Mouse (Mus musculus): ENCODE measurements around the gene Pnmt.

Gene Pnmt

DNA sequence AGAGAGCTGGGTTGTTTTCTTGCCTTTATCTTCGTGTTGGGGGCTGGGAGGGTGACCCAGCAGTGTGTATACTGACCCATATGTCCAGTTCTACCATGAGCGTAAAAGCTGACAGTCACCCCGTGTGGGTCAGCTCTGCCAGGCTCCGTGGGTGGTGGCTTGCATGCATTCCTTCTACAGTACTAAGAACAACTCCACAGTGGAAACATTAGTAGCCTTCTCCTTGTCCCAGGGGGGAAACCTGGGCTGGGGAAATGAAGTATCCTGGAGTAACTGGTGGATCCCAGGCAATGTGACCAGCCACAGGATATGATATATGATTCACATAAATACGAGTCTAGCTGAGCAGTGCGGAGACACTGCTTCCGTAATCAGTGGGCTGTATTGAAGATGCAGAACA lies 27.5 kb downstream of the Pnmt start:
- no peak for DNase-seq (ENCODE audit: low spot score in 2 of 2)

DNA sequence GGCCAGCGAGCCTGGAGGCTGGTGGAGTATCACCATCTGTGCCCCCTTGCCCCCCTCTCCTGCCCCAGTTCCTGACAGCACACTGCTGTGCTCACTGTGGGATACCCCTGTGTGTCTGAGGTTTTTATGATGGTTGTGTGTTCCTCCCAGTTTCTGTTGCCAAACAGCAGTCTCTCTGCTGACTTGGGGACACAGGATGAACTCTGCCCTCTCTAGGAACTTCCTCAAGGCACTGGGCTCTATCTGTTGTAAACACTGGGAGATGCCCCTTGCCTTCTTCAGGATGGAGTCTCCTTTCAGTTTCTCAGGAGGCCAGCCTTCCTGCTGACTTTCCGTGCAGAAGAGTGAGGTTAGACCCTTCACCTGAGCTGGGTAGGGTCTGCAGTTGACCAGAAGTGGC lies 27.9 kb downstream of the Pnmt start:
- no peak for DNase-seq (ENCODE audit: low spot score in 2 of 2)

GRCm38 (mm10) chr11:98417074-98417473 lies 30.8 kb downstream of the Pnmt start:
- no peak for DNase-seq (ENCODE audit: low spot score in 2 of 2)

GRCm38 (mm10) chr11:98418273-98418672 lies 32.0 kb downstream of the Pnmt start:
- no peak for DNase-seq (ENCODE audit: low spot score in 2 of 2)

GRCm38 (mm10) chr11:98418939-98419547 lies 32.8 kb downstream of the Pnmt start:
- no peak for DNase-seq (ENCODE audit: low spot score in 2 of 2)

GRCm38 (mm10) chr11:98426592-98426991 lies 40.3 kb downstream of the Pnmt start:
- no peak for DNase-seq (ENCODE audit: low spot score in 2 of 2)

DNA sequence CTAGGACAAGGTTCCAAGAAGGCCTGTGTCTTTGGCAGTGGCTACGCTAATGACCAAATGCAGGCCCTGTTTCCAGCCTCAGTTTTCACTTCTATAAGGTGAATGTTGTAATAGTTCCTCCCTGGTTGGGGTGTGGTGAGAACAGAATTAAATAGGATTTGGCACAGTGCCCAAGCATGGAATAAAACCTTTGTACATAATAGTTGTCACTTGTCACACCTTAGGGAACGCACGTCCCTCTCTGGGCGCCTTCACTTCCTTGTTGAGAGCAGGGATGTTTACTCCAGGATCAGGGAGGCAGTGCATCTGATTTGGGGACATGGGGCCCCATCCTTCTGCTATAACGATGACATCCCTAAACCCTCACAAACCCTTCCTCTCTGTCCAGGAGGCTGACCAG lies 42.2 kb downstream of the Pnmt start:
- no peak for DNase-seq (ENCODE audit: low spot score in 2 of 2)

DNA sequence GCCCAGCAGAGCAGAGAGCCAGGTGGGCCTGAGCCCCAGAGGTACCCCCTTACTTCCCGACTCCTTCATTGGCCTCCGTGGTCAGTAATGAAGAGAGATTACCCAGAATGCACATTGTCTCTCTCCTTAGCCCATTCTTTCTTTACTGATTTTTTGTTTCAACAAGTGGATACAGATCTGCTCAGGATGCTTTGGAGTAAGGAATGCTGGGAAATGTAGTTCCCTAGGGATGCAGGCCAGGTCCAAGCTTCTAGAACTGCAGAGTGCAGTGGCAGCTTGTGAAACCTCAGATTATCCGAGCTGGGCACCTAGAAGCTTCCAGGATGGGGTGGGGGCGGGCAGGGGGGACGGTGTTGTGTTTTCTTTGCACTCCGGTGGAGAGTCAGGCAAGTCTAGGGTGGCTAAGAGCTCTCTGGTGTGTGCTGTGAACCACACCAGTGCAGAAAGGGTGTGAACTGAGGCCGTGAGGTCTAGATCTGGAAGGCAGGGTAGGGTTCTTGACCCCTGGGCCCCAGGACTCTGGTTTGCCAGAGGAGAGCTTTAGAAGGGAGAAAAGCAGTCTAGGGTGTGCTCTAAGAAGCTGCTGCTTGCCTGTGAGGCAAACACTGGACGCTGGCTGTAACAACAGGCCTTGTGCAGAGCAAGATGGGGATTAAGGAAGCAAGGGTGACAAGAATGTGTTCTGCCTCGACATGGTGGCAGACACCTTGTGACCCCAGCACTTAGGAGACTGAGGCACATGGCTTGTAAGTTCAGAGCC lies 45.7 kb downstream of the Pnmt start:
- DNase-seq (ENCODE audit: low spot score in 2 of 2), result no peak

DNA sequence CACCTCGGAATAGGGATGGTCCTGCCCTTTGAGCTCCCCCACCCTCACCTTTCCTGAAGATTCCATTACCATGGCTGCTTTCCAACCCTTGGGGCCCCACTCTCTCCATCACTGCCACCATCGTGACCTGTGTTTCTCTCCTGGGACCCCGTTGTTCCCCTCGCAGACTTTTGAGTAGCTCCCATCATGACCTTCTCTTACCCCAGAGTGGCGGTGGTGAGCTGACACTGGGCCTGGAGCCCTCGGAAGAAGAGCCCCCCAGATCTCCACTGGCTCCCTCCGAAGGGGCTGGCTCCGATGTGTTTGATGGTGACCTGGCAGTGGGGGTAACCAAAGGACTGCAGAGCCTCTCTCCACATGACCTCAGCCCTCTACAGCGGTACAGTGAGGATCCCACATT lies 49.5 kb downstream of the Pnmt start:
- no peak for DNase-seq (ENCODE audit: low spot score in 2 of 2)

GRCm38 (mm10) chr11:98437441-98437840 lies 51.2 kb downstream of the Pnmt start:
- DNase-seq (ENCODE audit: low spot score in 2 of 2), result no peak

All from heart, adult 9 months (tissue).